Mouse (Mus musculus) embryo, embryonic 11.5 days (tissue): ENCODE data around the gene Gipc3.

Source experiments
- DNase-seq: peaks from one replicate; pipeline ENCODE4 v3.0.0-alpha.2; 2012; ENCODE audit warnings: low read depth, low spot score

Gene Gipc3

DNA sequence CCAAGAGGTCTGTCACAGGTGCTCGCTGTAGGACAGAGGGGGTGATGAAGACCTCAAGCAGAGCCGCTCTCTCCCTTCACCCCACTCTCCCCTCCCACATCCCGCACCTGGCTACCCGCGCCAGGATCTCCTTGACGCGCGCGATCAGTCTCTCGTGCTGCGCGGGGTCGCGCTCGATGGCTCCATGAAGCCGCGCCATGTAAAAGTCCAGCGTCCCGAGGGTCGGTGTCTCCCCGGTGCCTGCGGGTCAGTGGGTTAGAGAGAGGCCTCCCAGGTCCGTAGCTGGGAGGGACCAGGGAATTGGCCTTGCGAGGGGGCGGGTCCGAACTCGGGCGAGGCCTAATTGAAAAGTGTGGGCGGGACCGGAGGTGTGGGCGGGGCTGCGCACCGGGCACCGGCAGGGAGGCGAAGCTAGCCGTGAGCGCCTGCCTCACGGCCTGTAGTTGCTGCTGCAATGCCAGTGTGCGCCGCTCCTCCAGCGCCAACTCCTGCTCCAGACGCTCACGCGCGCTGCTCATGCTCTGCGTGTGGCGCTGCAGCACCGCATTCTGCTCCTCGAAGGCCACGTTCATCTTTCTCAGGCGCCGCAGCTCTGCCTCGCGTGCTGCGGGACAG is 3.5 kb upstream of the Gipc3 start:
- no peak for DNase-seq

DNA sequence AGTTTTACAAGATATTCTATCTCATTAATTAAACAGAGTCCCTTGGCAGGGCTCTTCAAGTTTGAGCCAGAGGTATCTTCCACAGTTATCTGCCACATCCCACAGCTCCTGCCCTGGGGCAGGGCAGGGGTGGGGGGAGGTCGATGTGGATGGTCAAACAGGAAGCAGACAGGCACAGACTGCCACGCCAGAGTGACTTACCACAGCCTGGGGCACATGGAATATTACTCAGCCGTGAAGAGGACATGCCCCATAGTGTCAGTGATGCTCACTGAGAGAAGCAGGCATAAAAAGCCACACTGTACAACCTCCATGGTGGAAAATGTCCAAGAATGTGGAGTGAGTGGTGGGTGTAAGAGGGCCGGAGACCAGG is 2.1 kb upstream of the Gipc3 start:
- DNase-seq: no peak

DNA sequence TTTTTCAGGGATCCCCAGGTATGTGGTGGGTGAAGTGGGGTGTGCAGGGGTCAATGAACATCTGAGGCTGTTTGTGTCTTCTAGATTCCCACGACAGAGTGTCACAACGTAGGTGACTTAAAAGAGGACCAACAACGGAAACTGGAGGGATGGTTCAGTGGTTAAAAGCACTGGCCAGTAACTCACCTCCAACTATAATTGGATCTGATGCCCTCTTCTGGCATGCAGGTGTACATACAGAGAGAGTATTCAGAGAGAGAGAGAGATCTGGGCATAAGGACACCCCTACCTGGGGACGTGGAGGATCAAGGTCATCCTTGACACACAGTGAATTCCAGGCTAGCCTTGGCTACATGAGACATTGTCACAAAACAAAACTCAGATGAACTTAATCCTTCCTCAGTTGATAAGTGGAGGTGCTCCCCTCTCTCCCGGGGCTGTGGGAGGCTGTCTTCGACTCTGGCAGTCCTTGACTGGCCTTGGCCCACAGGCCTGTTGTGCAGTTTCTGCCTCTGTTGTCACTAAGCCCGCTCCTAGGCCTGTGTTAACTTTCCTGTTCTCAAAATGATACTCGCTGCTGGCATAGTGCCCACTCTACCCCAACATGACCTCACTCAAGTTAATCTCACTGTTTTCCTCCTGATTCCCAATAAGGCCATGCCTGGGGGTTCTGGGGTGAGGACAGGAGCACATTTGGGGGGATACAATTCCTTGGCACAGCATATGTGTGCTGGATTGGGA is 1.5 kb upstream of the Gipc3 start:
- DNase-seq: no peak

DNA sequence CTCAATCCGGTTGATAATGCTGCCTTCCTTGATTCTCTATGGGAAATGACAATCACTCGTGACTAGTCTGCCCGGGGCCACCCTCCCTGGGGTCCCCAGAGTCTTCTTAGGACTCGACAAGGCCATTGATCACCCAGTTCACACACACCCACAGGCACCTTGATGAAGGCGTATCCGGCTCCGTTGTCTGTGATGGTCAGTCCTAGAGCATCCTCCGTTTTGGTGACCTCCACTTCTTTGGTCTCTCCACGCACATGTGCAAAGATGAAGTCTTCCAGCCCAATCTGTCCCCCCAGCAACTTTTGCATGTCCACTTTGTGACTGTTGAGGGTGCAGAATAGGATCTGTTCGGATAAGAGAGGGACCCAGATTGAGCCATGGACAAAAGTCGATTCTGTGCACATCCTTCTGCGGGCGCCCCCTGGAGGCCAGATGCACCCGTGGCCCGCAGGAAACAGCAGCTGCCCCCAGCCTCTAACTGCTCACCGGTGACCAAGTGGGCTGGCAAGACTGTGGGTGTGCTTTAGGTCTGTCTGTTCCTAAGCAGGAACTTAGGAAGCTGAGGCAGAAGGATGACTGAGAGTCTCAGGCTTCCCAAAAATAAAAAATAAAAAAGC is 1.6 kb downstream of the Gipc3 start:
- DNase-seq: no peak

DNA sequence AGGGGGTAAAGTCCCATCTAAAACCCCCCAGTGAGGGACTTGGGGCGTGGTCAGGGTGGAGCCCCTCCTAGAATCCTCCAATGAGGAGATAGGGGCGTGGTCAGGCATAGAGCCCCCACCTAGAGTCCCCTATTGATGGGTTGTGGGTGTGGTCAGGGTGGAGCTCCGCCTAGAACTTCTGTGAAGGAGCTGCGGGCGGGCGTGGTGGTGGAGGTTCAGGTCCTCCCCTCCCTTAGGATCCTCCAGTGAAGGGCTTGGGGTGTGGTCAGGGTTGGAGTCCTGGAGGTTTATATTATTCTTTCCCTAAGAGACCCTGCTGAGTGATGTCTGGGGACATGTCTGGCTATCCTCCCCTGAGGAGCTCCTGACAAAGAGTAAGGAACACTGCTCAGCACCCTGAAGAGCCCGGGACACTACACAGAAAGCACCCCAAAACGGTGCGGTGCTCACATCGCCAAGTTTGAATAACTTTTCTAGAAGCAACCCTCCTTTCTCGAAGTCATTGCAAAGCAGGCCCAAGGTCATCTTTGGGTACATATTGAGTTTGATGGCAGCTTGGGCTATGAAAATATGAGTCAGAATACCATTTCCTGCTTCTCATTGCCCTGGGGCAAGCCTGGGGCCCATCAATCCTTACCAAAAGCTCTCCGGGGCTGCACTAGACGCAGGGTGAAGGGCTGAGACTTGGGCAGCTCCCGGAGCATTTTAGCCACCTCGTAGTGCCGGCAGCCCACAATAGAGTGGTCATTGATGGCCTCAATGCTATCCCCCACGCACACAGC is 2.3 kb downstream of the Gipc3 start:
- DNase-seq: no peak

DNA sequence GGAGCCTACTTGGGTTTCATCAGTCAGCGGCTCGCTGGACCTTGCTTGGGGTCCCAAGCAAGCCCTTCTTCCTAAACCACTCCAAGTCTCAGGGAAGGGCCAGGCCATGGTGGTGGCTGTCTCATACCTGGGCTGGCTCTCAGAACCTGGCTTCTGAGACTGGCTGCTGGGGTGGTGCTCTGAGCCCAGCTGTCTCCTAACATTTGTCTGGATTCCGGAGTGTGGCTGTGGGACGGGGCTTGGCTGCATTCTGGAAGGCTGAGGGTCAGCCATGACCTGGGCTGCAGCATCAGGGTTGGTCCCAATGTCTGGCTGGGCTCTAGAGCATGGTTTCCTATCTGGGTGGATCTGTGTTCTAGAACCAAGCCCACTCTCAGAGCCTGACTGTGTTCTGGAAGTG is 6.5 kb downstream of the Gipc3 start:
- no peak for DNase-seq

DNA sequence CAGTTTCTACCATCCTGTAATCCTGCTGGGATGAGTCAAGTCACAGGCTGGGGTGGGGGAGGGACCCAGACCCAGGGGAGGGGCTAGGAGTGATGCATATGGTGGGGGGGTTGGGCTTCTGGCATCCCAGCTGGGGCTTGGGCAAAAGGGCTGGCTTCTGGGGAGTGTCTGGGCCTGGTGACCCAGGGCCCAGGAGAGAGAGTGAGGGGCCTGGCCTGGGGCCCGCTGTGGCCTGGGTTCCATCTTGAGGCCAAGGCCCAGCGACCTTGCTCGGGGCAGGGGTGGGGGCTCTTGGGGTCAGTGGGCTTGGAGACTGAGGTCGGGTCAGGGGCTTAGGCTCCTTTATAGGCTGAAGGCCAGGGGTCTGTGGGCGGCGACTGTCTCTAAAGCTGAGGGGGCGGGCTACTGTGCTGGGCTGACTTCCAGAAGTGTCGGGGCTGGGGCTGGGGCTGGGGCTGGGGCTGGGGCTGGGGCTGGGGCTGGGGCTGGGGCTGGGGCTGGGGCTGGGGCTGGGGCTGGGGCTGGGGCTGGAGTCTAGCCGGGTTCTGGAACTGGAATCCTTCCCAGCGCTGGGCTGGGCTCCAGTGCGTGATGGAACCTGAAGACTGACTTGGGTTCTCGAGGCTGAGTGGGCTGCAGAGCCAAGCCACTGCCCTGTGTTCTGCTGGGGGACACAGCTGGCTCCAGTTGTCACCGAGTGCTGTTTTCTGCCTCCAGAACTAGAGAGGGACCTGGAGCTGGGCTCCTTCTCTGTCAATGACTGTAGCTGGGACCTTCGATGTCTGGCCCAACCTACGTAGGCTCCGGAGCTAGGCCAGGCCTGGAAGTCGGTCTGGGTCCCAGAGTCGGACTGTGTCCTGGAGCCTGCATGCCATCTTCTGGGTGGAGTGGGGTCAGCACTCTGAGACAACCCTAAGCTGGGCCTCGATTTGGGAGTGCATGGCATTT is 7.4 kb downstream of the Gipc3 start:
- DNase-seq: no peak

DNA sequence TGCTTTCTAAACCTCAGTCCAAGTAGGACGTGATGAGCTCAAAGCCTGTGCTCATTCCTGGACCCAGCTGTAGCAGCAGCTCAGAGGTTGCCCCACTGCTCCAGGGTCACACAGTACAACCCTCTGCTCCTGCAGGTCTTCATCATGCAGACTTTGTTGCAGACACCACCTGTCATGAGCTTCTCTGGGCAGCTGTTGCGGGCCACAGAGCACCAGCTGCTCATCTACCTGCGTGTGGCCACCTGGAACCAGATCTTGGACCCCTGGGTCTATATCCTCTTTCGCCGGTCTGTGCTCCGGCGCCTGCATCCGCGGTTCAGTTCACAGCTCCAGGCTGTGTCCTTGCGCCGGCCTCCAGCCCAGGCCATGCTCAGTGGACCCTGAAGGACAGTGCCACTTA is 8.7 kb downstream of the Gipc3 start:
- no peak for DNase-seq

DNA sequence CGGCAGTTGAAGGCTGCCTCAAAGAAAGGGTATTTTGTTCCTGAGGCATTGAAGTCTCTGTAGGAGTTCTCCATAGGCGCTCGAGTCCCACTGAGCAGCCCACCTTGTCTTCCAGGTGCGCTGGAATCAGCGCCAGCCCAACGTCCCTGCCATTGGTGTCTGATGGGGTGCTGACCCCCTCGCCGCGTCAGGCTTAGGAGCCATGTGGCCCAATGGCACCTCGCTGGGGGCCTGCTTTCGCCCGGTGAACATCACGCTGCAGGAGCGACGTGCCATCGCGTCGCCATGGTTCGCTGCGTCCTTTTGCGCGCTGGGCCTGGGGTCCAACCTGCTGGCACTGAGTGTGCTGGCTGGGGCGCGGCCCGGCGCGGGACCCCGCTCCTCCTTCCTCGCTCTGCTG is 10.8 kb downstream of the Gipc3 start:
- no peak for DNase-seq

DNA sequence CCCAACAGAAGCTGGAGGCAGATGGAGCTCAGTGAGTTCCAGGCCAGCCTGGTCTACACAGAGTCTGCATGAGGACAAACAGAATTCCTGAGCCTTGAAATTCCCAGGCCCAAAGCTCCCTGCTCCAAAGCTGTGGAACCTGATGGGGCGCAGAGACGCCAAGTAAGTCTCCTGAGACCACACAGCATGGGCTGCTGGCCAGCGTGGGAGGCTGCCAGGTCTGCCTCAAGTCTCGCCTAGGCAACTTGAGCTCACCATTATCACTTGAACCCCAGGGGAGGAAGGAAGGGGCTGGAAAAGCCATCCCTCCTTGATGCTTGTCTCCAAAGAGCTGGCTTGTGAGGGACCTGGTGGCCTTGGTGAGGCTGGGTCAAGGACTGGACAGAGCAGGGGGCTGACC is 13.1 kb downstream of the Gipc3 start:
- no peak for DNase-seq

DNA sequence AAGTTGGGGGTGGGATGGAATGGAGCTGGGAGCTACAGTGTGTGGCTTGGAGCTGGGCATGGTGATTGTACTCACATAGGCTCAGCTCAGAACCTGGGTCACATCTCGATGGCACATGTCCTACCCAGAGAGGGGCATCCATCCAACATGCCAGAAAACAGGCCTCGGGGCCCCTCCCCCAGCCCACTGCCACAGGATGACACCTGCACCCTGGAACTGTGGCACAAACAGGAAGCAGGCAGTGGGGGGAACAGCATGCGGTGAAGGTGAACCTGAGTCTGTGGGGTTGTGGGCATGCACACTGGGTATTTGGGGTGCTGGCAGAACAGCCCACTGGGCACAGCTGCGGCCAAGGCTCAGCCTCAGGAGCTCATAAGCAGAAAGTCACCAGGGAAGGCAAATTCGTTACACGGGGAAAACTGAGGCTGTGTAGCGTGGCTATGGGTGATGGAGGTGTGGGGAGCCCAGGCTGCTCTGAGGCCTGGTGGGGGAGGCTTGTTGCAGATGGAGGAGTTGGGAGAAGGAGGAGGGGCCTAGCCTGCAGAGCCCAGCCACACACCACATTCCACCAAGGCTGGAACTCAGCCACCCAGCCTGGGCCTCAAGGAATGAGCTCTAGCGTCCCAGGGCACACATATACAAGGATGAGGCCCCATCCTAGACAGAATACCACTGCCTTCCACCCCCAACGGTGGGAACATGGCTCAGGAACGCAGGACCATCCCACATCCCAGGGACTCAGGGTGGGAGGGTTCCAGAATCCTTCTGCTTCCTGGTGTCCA is 13.7 kb downstream of the Gipc3 start:
- no peak for DNase-seq

DNA sequence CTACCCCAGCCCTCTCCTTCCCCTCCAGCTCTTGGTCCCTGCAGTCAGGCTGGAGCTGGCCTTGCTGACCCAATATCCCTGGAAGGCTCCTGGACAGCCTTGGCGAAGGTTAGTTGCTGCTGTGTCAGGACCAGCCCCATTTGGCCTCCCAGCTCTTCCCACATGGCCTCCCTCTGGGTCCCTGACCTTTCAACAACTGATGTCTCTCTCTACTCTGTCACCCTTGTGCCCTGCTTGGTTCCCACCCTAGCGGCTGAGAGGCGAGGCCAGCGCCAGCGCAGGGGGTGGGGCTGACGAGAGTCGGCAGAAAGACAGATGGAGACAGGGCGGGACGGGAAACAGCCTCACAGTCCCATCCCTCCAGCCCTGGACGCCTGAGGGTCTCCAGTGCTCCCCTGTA is 14.7 kb downstream of the Gipc3 start, which contains the start of gene Tbxa2r:
Gene Tbxa2r (plus strand): TSS at position 346 of the 400 bp plus-strand sequence.
- DNase-seq: no peak

DNA sequence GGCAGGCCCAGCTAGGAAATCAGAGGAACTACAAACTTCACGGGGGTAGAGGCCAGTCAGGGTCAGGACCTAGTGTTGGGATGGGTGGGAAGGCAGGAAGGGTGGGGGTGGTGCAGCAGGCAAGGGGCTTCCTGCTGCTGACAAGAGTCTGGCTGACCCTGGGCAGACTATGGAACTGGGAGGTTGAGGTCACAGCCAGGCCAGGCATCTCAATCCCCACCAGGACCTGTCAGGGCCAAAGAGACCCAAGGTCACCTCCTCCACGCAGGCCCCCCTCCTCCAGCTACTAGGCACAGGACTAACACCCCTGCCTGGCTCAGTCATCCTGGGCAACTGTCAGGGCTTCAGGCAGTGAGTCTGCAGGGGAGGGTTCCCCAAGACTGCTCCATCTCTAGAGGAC is 15.1 kb downstream of the Gipc3 start:
- DNase-seq: no peak

DNA sequence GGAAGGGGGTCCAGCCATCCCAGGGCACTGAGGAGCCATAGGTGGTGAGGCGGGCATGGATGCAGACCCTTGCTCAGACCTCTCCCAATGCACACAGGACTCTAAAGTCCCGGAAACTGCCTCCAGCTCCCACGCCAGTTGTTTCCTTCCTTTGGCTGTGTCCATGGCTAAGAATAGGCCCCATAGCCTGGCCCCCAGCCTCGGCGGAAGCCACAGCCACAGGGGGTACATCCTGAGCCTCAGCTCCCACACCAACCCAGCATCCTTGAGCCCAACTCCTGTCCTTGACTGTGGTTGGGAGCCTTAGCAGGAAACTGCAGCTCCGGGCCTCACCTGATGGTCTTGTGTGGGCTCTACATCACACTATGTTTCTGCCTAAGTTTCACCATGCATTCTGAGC is 16.2 kb downstream of the Gipc3 start:
- DNase-seq: no peak

DNA sequence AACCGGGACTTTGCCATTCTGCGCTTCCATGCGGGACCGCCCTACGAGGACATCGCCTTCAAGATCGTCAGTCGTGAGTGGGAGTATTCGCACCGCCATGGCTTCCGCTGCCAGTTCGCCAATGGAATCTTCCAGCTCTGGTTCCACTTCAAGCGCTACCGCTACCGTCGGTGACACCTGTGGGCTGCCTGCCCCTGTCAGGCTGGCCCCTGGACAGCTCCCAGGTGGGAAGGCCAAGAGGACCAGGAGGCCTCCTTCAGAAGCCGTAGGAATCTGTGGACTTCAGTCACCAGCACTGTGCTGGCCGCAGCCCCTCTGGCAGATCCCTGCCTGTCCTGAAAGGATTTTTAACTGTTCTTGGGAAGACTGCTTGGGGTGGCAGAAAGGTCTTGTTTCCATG is 17.3 kb downstream of the Gipc3 start:
- DNase-seq: no peak

DNA sequence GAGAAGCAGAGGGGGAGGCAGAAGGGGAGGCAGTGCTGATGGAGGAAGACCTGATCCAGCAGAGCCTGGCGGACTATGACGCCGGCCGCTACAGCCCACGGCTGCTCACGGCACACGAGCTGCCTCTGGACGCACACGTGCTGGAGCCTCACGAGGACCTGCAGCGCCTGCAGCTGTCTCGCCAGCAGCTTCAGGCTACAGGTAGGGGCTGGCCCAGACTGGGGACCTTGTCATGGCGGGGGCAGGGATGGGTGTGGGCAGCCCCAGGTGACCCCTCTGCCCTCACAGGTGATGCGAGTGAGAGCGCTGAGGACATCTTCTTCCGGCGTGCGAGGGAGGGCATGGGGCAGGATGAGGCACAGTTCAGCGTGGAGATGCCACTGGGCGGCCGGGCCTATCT is 17.9 kb downstream of the Gipc3 start:
- no peak for DNase-seq

DNA sequence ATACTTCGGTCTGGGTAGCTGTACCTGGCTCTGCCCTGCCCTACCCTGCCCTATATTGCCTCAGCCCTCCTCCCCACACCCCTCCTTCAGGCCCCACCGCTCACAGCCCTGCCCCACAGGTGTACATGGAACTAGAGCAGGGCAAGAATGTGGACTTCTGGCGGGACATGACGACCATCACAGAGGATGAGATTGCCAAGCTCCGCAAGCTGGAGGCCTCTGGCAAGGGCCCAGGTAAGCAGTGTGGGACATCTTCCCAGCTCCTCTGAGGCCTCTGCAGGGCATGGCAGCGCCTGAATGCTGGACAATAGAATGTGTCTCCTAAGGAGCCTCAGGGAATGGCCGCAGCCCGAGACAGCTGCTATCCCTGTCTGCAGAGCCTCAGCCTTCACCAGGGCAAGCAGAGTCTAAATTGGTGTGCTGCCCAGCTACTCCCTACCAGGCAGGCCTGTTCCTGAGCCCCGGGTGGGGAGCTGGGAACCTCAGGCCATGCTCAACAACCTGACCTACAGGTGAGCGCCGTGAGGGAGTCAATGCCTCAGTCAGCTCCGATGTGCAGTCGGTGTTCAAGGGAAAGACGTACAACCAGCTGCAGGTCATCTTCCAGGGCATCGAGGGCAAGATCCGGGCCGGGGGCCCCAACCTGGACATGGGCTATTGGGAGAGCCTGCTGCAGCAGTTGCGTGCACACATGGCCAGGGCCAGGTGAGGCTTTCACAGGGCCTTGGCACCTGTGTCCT is 19.1 kb downstream of the Gipc3 start:
- no peak for DNase-seq

DNA sequence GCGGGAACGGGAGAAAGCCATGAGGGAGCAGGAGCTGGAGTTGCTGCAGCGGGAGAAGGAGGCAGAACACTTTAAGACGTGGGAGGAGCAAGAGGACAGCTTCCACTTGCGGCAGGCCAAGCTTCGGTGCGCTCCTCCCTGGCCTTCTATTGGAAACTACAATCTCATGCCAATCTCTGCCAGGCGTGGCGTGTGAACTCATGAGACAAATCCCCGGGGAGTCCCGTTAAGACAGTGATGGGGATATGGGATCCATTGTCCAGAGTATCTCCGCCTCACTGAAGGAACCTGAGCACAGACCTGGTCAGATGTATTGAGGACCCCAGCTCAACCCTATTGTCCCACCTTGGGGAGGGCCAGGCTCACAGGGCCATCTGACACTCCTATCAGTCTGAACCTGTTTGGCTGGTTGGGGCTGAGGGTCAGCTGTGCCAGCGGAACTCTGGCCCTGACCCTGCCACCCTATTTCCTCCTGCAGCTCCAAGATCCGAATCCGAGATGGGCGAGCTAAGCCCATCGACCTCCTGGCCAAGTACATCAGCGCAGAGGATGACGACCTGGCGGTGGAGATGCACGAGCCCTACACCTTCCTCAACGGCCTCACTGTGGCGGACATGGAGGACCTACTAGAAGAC is 19.8 kb downstream of the Gipc3 start:
- no peak for DNase-seq

DNA sequence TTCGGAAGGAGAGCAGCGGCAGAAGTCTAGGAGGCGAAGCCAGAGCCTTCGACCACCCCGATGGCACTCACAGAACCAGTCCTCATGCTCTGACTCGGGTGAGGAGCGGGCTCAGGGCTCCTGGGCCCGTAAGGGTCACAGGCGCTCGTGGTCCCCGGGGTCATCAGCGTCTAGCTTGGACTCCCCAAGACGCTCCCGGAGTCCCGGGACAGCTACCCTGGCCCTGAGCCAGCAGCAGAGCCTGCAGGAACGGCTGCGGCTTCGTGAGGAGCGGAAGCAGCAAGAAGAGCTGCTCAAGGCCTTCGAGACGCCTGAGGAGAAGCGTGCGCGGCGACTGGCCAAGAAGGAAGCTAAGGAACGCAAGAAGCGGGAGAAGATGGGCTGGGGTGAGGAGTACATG is 20.6 kb downstream of the Gipc3 start:
- DNase-seq: no peak
